Mouse (Mus musculus): ENCODE measurements around the gene Actr2.

Gene Actr2

DNA sequence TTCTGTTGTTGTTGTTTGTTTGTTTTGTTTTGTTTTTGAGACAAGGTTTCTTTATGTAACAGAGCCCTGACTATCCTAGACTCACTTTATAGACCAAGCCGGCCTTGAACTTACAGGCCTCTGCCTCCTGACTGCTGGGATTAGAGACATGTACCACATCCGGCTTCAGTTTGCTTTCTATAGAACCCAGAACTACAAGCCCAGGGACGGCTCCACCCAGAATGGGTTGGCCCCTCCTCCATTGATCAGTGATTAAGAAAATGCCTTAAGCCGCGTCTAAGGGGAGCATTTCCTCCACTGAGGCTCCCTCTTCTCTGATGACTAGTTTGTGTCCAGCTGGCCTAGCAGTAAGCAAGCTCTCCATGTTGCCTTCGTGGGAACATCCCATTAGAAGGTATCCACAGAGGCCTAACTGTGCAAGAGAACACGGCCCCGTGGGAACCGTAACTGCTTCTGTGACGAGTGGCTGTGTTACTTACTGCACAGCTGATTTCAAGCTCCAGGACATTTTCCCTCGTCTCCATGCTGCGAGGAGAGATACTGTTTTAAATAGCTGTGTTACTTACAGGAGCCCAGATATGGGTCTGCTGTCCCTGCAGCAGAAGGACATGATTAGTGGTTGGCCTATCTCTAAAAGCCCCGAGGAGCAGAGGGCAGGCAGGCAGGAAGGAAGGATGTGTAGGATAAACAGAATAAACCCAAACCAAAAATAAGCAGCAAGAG lies 59.7 kb downstream of the Actr2 start:
- CTCF ChIA-PET: no interaction called here

GRCm38 (mm10) chr11:20045586-20045985 lies 67.1 kb downstream of the Actr2 start:
- CTCF ChIA-PET: no interaction called here

- CTCF ChIA-PET: interaction anchor here (0.6 kb wide), 1 partner anchor 33 kb away, joined by 3 read pairs; no protein-coding TSS in a partner anchor
These were observed 69.5 kb downstream of the Actr2 start for GRCm38 (mm10) chr11:20043256-20043655.

GRCm38 (mm10) chr11:20042106-20042505 lies 70.6 kb downstream of the Actr2 start:
- CTCF ChIA-PET: interaction anchor here (0.5 kb wide), 1 partner anchor 12 kb away, joined by 10 read pairs; no protein-coding TSS in a partner anchor

DNA sequence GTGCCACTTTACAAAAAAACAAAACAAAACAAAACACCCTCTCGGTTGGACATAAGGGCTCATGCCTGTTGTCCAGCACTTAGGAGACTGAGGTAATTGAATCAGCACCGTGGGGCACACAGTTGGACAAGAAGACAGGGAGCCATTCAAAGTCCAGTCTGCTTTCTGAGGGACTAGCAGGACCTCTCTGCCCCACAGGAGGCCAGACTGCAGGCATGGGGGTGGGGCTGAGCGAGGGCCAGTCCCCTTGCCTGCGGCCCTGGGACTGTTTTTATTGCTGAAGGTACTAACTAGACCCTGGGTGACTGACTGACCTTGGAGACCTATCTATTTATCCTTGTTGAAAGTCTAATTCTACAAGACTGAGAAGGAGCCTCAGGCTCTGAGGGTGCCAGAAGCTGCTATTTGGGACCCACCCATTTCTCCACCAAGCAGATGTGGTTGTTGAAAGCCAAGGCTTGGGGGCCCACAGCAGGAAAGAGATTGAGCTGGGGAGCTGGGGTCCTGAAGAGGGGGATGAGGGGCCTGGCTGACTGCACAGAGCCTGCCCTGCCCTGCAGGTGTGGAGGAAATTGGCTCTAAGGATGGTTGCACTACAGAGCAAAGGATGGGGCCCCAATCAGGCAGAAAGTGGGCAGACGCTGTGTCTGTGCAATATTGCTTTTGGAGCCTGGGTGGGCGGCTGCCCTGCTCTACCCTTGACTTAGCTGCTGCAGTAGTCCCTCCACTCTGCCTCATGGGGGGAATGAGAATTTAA lies 71.4 kb downstream of the Actr2 start:
- CTCF ChIA-PET: interaction anchor here (0.5 kb wide), 1 partner anchor 11 kb away, joined by 10 read pairs; no protein-coding TSS in a partner anchor

- CTCF ChIA-PET: no interaction called here
These were observed 74.0 kb downstream of the Actr2 start for GRCm38 (mm10) chr11:20038723-20039122.

DNA sequence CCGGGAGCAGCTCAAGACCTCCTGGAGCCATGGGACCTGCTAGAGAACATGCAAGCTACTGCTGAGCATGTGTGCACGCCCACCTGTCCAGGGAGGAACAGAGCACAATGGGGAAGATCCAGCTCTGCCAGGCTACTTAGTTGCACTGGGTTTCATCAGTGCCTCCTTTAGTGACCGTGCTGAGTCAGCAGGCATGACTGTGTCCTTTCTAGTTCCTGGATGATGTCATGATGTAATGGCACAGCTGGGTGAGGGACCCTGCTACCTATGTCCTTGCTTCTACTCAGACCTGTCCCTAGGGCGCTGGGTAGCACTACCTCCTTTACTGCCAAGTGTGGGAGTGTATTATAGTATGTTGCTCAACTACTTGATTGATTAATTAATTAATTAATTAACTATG lies 75.0 kb downstream of the Actr2 start:
- CTCF ChIA-PET: no interaction called here

- CTCF ChIA-PET: no interaction called here
These were observed 76.7 kb downstream of the Actr2 start for GRCm38 (mm10) chr11:20035972-20036371.

GRCm38 (mm10) chr11:20035343-20035928 lies 77.3 kb downstream of the Actr2 start:
- CTCF ChIA-PET: interaction anchor here (0.6 kb wide), 1 partner anchor 212 kb away, joined by 3 read pairs; no protein-coding TSS in a partner anchor

DNA sequence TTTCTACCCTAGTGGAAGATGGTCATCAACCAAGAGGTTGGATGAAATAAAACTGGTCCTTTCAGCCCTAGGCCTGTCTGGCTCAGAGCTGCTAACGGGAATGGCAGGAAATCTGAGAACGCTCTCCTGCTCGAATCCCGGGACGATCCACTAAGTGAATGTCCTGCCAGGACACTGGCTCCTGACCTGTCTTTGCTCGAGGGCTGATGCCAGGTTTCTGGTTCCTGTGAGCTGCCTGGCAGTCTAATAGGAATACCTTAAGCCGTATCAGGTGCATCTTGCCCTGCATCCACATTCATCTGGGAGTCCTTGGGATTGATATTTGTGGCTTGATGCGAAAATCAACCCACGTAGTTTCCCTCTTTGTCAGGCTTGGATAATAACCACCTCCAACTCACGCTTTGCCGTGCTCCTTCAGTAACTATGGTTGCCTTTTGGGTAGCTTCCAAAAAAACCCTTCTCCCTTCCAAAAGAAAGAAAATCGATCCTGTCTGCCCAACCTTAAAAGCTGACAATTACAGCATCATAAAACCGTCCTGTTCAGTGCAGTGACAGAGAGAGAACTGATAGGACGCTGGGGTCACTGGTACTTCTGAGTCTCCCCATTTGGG lies 78.3 kb downstream of the Actr2 start:
- CTCF ChIA-PET: interaction anchor here (0.6 kb wide), 1 partner anchor 49 kb away, joined by 3 read pairs; no protein-coding TSS in a partner anchor

DNA sequence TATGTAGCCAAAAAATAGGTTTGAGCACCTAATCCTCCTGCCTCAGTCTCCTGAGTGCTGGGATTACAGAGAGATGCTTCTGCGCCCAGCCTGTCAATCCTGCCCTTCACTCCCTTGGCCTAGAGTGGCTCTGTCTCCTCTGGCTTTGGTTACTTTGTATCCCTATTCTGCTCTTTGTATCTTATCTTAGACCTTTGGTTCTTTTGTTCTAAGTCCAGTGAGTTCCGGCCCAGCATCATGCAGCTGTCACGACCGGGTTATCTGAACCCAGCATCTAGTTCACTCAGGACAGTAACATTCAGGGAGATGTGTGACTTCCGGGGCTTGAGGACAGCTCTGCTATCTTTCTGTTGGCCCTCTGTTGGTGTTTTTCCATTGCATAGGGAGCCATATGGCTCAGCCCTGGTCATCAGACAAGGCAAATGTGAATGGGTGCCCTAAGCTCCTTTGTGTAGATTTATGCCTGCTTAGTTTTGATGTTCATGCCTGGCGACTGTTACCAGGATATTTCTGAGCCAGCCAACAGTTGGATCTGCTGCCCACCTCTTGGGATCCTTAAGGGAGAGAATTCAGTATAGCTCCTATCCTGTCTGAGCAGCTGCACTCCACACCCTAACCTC lies 79.1 kb downstream of the Actr2 start:
- CTCF ChIA-PET: no interaction called here

- CTCF ChIA-PET: no interaction called here
These were observed 81.2 kb downstream of the Actr2 start for GRCm38 (mm10) chr11:20031536-20031935.

- CTCF ChIA-PET: interaction anchor here (0.7 kb wide), 3 partner anchors 11 to 293 kb away, joined by 5 to 10 read pairs (median 5); no protein-coding TSS in a partner anchor
These were observed 81.7 kb downstream of the Actr2 start for GRCm38 (mm10) chr11:20030973-20031372.

- CTCF ChIA-PET: interaction anchor here (0.7 kb wide), 1 partner anchor 97 kb away, joined by 8 read pairs; no protein-coding TSS in a partner anchor
These were observed 83.7 kb downstream of the Actr2 start for GRCm38 (mm10) chr11:20029014-20029413.

DNA sequence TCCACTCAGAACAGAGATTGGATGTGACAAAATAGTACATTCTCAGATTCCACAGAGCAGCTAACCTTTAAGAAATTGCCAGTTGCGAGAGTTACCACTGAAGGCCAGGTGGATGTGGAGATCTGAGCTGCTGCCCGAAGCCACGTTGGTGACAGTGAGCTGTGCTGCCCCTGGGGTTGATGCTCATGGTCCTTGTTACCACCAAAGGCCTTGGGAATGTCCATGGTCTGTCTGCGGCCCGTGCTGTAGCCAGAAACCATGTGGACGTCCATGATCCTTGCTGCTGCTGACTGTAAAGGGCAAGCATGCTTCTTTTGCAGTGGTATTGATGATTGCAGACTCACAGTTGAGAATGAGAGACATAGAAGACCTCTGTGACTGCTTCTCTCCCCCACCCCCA lies 84.3 kb downstream of the Actr2 start:
- CTCF ChIA-PET: no interaction called here

GRCm38 (mm10) chr11:20027719-20028118 lies 85.0 kb downstream of the Actr2 start:
- CTCF ChIA-PET: interaction anchor here (0.5 kb wide), 1 partner anchor 17 kb away, joined by 3 read pairs; no protein-coding TSS in a partner anchor

DNA sequence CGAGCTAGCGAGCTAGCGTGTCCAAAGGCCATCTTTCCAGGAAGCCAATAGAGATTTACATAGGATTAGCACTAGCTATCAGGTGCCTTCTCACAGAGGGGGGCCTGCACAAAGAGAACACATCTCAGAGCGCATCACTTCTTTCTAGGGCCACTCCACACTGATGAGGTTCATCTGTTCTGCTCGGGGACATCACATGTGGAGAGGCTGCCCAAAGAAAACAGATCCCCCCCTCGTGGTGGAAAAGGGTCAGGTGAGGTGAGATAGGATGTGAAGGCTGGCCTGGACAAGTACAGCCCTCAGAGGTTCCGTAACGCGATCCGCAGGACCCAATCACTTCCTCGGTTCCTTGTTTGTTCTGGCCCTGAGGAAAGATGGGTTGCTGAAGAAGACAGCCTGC lies 86.8 kb downstream of the Actr2 start:
- CTCF ChIA-PET: no interaction called here

DNA sequence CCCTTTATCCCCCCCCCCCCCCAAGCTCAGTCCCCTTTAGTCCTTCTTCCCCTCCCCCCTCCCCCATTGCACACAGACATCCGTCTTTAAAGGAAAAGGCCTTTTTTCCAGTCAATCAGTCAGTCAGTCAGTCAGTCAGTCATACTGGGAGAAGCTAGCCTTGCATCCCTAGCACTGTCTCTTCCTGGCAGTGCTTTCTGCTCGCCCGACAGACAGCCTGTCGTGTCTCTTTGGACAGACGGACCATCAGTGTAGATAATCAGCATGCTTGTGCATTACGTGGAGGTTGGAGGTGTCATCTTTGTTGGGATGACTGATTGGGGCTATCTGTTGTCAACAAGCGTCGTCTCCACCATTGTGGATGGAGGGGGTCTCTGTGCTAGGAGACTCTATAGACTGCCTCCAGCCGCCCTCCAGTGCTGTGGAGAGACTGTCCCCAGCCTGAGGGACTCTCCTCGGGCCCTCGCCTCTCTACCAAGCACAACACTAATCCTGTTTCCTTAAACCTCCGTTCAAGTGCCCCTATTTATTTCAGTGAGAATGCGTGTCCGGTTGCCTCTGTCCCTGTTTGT lies 89.7 kb downstream of the Actr2 start:
- CTCF ChIA-PET: no interaction called here

DNA sequence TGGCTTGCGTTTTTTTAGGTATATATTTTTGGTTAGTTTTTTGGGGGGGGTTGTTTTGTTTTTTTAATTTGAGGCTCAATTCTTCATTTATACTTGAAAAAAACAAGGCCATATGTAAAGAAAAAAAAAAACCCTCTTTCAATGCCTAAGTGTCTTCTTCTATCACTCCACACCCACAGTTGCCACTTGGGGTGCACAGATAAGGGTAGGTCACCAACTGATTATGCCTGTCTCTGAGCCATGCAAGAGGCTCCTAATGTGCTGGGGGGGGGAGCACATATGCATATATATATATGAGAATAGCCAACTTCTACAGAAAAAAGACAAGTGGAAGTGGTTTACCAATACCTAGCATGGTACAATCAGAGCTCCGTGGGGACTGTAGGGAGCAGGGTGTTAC lies 90.3 kb downstream of the Actr2 start:
- CTCF ChIA-PET: no interaction called here

DNA sequence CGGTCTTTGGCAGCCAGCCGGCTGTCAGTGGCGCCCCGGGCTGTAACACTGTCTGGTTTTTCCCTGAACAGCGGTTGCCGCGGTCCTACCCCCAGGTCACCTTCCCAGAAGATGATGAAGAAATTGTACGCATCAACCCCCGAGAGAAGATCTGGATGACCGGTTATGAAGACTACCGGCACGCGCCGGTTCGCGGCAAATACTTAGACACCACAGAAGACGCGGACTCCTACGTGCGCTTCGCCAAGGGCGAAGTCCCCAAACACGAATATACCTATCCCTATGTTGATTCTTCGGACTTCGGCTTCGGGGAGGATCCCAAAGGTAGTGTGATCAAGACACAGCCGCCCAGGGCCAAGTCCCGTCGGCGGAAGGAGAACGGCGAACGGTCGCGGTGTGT lies 92.0 kb downstream of the Actr2 start:
- CTCF ChIA-PET: no interaction called here

DNA sequence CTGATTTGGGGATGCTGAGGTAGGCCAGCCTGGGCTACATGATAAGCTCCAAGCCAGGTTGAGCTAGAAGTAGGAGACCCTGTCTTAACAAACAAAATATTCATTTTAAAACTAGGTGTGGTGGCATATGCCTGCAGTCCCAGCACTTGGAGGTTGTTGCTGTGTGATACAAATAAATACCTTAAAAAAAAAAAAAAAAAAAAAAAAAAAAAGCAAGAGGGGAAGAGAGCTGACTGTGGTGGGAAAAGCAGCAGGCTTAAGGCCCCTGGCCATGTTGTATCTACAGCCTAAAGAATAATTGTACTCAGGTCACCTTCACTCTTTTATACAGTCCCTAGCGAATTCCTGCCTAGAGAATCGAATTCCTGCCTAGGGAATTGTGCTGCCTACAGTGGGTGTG lies 93.8 kb downstream of the Actr2 start:
- CTCF ChIA-PET: interaction anchor here (0.7 kb wide), 1 partner anchor 169 kb away, joined by 3 read pairs; no protein-coding TSS in a partner anchor

Measured in spleen, embryonic (tissue).